ENCODE assay signal across 9 mouse cellular contexts in genomic region chr9:7914925-7915324, GRCm38 (mm10). TPM values are rescaled to one million over a fixed set of nuclear protein-coding genes. Genes with fewer than 3 reads are reported as not detected.
DNase-seq lines count a peak whose midpoint lies in the region; ATAC-seq and TF ChIP-seq lines count a peak whose summit lies in the region.
"Had no signal": no experiment of that assay in that cellular context is flagged by ENCODE, and none has a peak within 500 bp of the region (broad histone marks: within the 10 kb centered on the region; RNA-seq: fewer than 3 reads in every experiment).

No protein-coding gene starts in this region.

- H3K9me3 ChIP-seq in E14TG2a.4 (ENCODE audit: low read length), result peaks cover under 1% of the 10 kb centered on the region
- no peaks in the 10 kb centered on the region for H3K9me3 ChIP-seq in forebrain, embryonic 15.5 days
- H3K9me3 ChIP-seq in limb, embryonic 15.5 days, result no peaks in the 10 kb centered on the region

- H3K27me3 ChIP-seq in heart, adult 2 months (ENCODE audit: control insufficient read depth, insufficient read depth, low read length), result no peaks in the 10 kb centered on the region
- H3K27me3 ChIP-seq in E14TG2a.4 (ENCODE audit: insufficient read depth, low read length), result no peaks in the 10 kb centered on the region
- no peaks in the 10 kb centered on the region for H3K27me3 ChIP-seq in forebrain, embryonic 15.5 days
- H3K27me3 ChIP-seq in limb, embryonic 15.5 days, result no peaks in the 10 kb centered on the region

- H3K36me3 ChIP-seq in heart, adult 2 months (ENCODE audit: control insufficient read depth, insufficient read depth, low read length), result no peaks in the 10 kb centered on the region; the same call in 1 of the 2 replicates
- no peaks in the 10 kb centered on the region for H3K36me3 ChIP-seq in E14TG2a.4 (ENCODE audit: insufficient read depth, low read length)
- H3K36me3 ChIP-seq in forebrain, embryonic 15.5 days, result no peaks in the 10 kb centered on the region
- H3K36me3 ChIP-seq in limb, embryonic 15.5 days, result no peaks in the 10 kb centered on the region

- DNase-seq in heart, adult 2 months, result no peak
- no peak for DNase-seq in heart, postnatal 25 days (ENCODE audit: low spot score)
- no peak for DNase-seq in ovary, postnatal 10 days (ENCODE audit: low spot score)
- no peak for DNase-seq in c-Kit-positive CD71-positive TER-119-positive erythroid progenitor cells, embryonic 14.5 days (ENCODE audit: low spot score)
- DNase-seq in cerebellum, postnatal 14 days, result no peak

- H3K4me1 ChIP-seq in heart, adult 2 months (ENCODE audit: control insufficient read depth, insufficient read depth, low read length), result peaks cover 2% of the 10 kb centered on the region; the same call in 1 of the 2 replicates
- H3K4me1 ChIP-seq in E14TG2a.4 (replicated peaks; ENCODE audit: low read depth, low read length), result peaks cover 61% of the 10 kb centered on the region
- peaks cover 5% of the 10 kb centered on the region; the same call in 1 of the 2 replicates for H3K4me1 ChIP-seq in forebrain, embryonic 15.5 days
- peaks cover 6% of the 10 kb centered on the region for H3K4me1 ChIP-seq in limb, embryonic 15.5 days

- no peak for TF ChIP-seq EP300 in heart, adult 2 months (IDR thresholded peaks at IDR 0.05; ENCODE audit: insufficient read depth, low read depth, low read length)

- no peaks in the 10 kb centered on the region for H3K79me2 ChIP-seq in heart, adult 2 months (replicated peaks; ENCODE audit: control insufficient read depth, insufficient read depth, low read length)

- ATAC-seq in forebrain, embryonic 15.5 days (replicated peaks), result peak; percentile 39
- no peak for ATAC-seq in limb, embryonic 15.5 days (ENCODE audit: insufficient number of reproducible peaks, low FRiP score, low TSS enrichment, low read depth)
- ATAC-seq: activated CD4-positive, CD25-positive, alpha-beta regulatory T cell, adult 4 months had no signal

- no peak overlapping the region for H3K9ac ChIP-seq in heart, adult 2 months (ENCODE audit: low read depth, low read length)
- no peak overlapping the region for H3K9ac ChIP-seq in forebrain, embryonic 15.5 days (replicated peaks)
- H3K9ac ChIP-seq in limb, embryonic 15.5 days, result no peak overlapping the region

- H3K27ac ChIP-seq in heart, adult 2 months, result no peak overlapping the region
- H3K27ac ChIP-seq in forebrain, embryonic 15.5 days (replicated peaks), result no peak overlapping the region; the same call in 1 of the 2 replicates
- H3K27ac ChIP-seq in limb, embryonic 15.5 days, result no peak overlapping the region

- TF ChIP-seq POLR2A in heart, adult 2 months (IDR thresholded peaks at IDR 0.05; ENCODE audit: insufficient read depth, low read depth, low read length), result no peak

- intact Hi-C loops in heart, adult 2 months (cut with DNase I), result loop anchor here (5.0 to 10.0 kb wide), 2 partner anchors 87 to 220 kb away; partner anchors contain the start of genes Cep126 and Yap1
- intact Hi-C loops in heart, postnatal 25 days (cut with DNase I), result loop anchor here (1.0 to 10.0 kb wide), 2 partner anchors 9 to 220 kb away; partner anchors contain the start of gene Cep126

- H3K4me2 ChIP-seq in forebrain, embryonic 15.5 days (replicated peaks), result peak overlapping the region; percentile 43
- peak overlapping the region; percentile 32; the same call in 1 of the 2 replicates for H3K4me2 ChIP-seq in limb, embryonic 15.5 days

- H3K4me3 ChIP-seq in heart, adult 2 months, result peak overlapping the region; percentile 13; the same call in 1 of the 2 replicates
- H3K4me3 ChIP-seq in E14TG2a.4 (replicated peaks; ENCODE audit: low read length), result peak overlapping the region; percentile 62
- H3K4me3 ChIP-seq in forebrain, embryonic 15.5 days, result peak overlapping the region; percentile 27
- H3K4me3 ChIP-seq in limb, embryonic 15.5 days, result no peak overlapping the region

- TF ChIP-seq CTCF in heart, adult 2 months (IDR thresholded peaks at IDR 0.05), result no peak
- TF ChIP-seq CTCF in E14TG2a.4 (conservative IDR thresholded peaks at IDR 0.05; ENCODE audit: low read length), result no peak

- 57% methylated on average over 8 of the region's 8 CpGs for WGBS in heart, adult 2 months
- WGBS in forebrain, embryonic 15.5 days, result 52% methylated on average over 8 of the region's 8 CpGs
- 64% methylated on average over 8 of the region's 8 CpGs for WGBS in limb, embryonic 15.5 days

RNA-seq across cellular contexts. Expression of gene Birc3, which starts 41.9 kb away (rescaled TPM):
- total RNA-seq in heart, adult 2 months (2021), result 1 to 10 TPM; 8.7 to 9.7 TPM
- polyA plus RNA-seq in heart, adult 2 months (2012; rRNA removed), result 9.0 and 10.4 TPM in 2 replicates
- total RNA-seq in heart, postnatal 25 days (2021), result 1 to 10 TPM; 8.1 to 9.0 TPM
- polyA plus RNA-seq in forebrain, embryonic 15.5 days (2015; fragmentation: Nextera tagmentation; extraction: Ambion mirVana), result 0.88 and 1.2 TPM in 2 replicates
- polyA plus RNA-seq in limb, embryonic 15.5 days (2015; fragmentation: Nextera tagmentation; extraction: Ambion mirVana), result 15.9 and 16.6 TPM in 2 replicates
